Mouse (Mus musculus): ENCODE measurements around the gene Gm21748. TPM values are rescaled to one million over a fixed set of nuclear protein-coding genes. Genes with fewer than 3 reads are reported as not detected.

Gm21748 gene
- not detected in 2 replicates for polyA plus RNA-seq (2012; rRNA removed)

GRCm38 (mm10) chrY:90839077-90839476, at the start of gene Gm21748:
Gm21748 (minus strand) TSS chrY:90839177.

Other genes starting within 250 kb of the Gm21748 start
- gene Gm21860, start 84.4 kb downstream of the Gm21748 start, polyA plus RNA-seq (2012; rRNA removed): not detected in 2 replicates
- not detected in 2 replicates for gene Gm47283, start 54.4 kb downstream of the Gm21748 start, polyA plus RNA-seq (2012; rRNA removed)

All from liver, embryonic 14 days (tissue).